Mouse (Mus musculus) heart, embryonic 10.5 days (tissue): Measurements from ENCODE around the gene Crlf2. TPM values are rescaled to one million over a fixed set of nuclear protein-coding genes. Genes with fewer than 3 reads are reported as not detected.

Source experiments
- polyA plus RNA-seq: library from polyadenylated mRNA; unstranded; fragments of >200 nt; fragmentation: Nextera tagmentation; extraction: Ambion mirVana; gene quantifications from 2 replicates; pipeline ENCODE4 v1.2.1, GENCODE M21; 2016

The Crlf2 gene
- polyA plus RNA-seq, 1 experiment from 2014 or later: 9.3 TPM

Other genes with a start within 250 kb of the Crlf2 start
- gene Vmn2r16, start 228.8 kb downstream of the Crlf2 start, polyA plus RNA-seq: not detected in 2 replicates
- gene Vmn2r17, start 139.3 kb downstream of the Crlf2 start, polyA plus RNA-seq: not detected in 2 replicates
- 1.4 and 2.6 TPM in 2 replicates for gene 5430403G16Rik, start 132.0 kb upstream of the Crlf2 start, polyA plus RNA-seq
- gene 4930522L14Rik, start 192.9 kb upstream of the Crlf2 start, polyA plus RNA-seq: 5.0 and 7.9 TPM in 2 replicates